Mouse (Mus musculus): ENCODE results near the gene Alox15.

- no peak for TF ChIP-seq CTCF (IDR thresholded peaks at IDR 0.05; ENCODE audit: low read depth, low read length)
- no peak for TF ChIP-seq GATA1 (IDR thresholded peaks at IDR 0.05; ENCODE audit: borderline replicate concordance, low read length)
Observed at GRCm38 (mm10) chr11:70384136-70384535, 32.3 kb upstream of the Alox15 start.

All from G1E (cell line).